Mouse (Mus musculus): ENCODE measurements at regions not wholly inside any gene's neighbourhood (a gene's known extent, or its start where the extent isn't known, plus 50 kb on each side); places are given as distances from the start of the nearest gene placed in this dataset.

DNA sequence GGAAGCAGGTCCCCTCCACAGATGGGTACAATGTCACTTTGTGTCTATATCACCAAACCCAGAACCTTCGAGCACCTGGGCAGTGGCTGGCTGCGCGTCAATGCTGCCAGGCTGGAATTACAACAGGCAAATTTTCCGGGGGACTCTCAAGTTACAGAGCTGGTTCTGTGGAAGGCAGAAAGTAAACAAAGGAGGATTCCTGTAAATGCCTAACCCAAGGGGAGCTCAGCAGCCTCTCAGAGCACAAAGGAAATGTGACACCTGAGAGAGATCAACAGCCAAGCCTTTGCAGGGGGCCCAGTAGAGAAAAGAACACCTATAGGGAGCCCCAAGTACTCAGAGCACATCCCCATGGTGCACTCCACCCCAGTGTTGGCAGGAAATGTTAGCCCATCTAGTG lies 70.7 kb downstream of the Setd4 start:
- no peak for DNase-seq (ENCODE audit: low read depth in 1 of 2, low spot score in 2 of 2)

DNA sequence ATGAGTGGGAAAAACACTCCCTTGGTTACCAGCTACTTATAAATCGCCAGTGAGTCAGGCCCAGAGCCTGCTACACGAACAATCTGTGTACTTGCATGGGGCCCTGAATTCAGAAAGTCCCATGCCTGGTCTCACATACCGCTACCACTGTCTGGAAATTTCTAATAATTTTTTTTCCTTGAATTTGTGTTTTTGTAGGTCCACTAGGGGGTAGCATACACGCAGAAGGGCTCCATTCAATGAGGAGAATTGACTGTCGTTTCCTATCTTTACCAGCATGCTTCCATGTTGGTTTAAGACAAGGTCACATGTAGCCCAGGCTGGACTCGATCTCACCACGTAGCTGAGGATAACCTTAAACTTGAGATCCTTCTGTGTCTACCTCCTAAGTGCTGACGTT lies 71.9 kb downstream of the Setd4 start:
- DNase-seq (ENCODE audit: low read depth in 1 of 2, low spot score in 2 of 2), result no peak

DNA sequence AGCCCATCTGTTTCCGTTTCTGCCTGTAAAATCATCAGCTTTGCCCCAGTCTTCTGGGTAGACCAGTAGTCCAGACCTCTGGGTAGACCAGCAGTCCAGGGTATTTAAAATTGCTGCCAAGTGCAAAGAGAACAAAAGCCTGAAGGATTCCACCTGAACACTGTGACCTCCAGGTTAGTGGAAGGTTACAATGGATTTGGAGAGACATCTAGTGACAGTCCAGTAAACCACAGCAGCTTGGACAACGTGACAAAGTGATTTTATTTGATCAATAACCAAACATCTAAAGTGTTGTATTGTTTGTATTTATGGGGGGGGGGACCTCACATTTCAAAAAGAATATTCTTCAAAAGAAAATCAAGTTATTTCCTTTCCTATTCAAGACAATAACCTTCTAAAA lies 81.4 kb downstream of the Setd4 start:
- DNase-seq (ENCODE audit: low read depth in 1 of 2, low spot score in 2 of 2), result no peak

DNA sequence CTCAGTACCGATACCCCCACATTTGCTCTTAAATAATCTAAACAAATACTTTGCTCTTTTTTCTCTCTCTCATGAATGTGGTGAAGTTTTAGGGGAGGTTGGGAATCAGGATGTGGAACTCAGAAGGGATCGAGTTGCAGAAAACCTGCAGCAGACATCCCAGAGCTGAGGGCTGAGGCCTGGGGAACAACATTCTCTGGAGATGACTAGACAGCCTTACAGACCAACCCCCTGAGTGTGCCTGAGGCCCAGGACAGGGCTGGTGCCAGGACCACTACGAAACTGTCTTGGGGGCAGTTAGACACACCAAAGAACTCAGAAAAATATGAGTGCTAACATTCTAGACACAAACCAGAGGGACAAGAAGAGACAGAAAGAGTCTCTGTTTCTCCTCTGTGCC lies 83.4 kb downstream of the Setd4 start:
- DNase-seq (ENCODE audit: low read depth in 1 of 2, low spot score in 2 of 2), result no peak

DNA sequence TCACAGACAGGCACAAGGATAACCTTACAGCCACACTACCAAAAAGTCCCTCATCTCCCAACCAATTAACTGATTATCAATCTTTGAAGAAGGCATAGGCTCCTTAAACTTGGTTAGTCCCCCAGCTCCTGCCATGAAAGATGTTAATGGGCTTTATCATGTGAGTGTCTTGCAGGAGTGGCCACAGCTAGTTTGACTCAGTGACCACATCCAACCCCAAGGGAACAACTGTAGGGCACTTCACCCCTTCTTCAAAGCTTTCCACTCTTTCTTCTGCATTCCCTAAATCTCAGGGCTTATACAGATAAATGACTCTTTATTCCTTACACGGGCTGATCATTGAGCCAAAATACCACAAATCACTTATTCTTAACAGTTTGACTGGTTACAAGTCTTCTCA lies 85.2 kb downstream of the Setd4 start:
- no peak for DNase-seq (ENCODE audit: low read depth in 1 of 2, low spot score in 2 of 2)

DNA sequence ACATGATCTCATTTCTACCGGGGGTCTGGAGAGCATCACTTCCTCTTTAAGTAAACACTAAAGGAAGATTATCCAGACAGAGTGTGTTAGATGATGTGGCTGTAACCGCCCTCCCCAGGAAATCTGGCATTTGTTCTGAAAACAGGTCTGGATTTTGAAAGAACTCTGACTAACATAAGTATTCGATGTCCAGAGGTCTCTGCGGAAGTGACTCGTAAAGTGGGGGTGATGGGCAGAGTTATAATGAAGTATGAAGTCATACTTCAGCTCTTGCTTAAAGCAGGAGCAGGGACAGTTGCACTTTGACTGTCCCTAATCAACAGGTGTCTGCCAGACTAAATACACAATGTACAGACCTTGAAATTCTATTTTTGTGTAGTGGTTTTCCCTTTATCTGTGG lies 87.1 kb downstream of the Setd4 start:
- no peak for DNase-seq (ENCODE audit: low read depth in 1 of 2, low spot score in 2 of 2)

DNA sequence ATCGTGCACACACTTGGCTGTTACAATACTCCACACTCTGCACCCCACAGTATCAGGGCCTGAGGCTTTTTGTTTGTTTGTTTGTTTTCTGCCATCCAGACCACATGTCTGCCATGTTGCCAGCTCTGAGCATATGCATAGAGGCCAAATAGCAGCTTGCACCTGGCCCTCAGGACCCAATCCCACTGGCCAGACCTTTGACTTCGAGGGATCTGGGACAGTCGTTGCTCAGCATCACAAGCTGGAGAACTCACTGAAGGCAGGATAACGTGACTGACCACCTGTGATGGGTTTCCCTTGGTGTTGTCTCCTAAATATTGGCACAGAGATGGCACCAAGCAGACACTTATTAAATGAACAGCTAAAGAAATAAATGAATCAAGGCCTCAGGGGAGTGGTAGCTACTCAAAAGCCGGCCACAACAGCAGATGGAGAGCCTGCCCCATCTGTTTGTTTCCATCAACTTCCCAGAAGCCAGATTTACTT lies 88.4 kb downstream of the Setd4 start:
- DNase-seq (ENCODE audit: low read depth in 1 of 2, low spot score in 2 of 2), result no peak

DNA sequence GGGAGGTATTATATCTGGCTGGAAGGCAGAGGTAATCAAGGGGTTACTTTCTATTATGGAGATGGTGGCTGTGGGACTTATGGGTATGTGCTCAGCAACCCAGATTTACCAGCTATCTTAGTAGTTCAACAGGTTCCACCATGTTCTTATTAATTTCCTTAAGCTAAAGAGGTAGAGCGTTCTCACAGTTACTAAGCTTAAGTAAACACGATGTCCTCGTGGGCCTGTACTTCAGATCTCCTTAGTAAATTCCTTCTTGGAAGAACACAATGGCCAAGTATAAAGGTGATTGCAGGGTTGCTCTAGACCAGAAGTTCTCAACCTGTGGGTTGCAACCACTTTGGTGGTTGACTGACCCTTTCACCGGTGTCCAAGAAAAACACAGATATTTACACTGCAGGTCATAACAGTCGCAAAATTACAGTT lies 90.2 kb downstream of the Setd4 start:
- no peak for DNase-seq (ENCODE audit: low read depth in 1 of 2, low spot score in 2 of 2)

DNA sequence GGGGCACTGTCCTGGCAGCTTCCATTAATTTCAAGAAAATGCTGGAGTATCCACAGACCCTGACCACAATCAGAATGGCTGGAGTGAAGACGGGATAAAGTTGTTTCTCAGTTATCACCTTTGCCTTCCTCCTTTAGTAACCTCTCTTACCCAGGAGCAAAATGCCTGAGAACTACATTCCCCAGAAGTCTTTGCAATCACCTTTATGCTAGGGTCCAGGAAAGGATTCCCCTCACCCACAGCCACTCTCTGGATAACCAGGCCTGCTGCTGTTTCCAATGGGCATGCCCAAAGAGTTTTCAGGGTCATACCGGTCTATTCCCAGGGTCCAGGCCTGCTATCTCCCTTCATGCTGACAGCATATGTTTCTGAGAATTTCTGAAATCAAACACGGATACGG lies 91.9 kb downstream of the Setd4 start:
- no peak for DNase-seq (ENCODE audit: low read depth in 1 of 2, low spot score in 2 of 2)

DNA sequence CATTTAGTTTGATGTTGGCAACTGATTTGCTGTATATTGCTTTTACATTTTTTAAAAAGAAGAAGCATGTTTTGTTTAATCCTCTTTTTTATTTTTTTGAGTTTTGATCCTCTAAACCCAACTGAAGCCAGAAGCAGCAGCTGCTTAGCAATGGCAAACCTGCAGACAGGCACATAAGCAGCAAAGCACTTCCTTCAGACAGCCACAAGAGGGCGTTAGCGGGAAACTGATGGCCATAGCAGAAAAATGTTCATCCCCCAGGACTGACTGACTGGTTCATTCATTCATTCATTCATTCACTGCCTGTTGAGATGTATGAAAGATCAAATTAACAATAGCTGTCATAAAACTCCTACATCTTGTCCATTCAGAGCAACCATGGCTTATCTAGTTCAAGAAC lies 92.3 kb downstream of the Setd4 start:
- no peak for DNase-seq (ENCODE audit: low read depth in 1 of 2, low spot score in 2 of 2)

DNA sequence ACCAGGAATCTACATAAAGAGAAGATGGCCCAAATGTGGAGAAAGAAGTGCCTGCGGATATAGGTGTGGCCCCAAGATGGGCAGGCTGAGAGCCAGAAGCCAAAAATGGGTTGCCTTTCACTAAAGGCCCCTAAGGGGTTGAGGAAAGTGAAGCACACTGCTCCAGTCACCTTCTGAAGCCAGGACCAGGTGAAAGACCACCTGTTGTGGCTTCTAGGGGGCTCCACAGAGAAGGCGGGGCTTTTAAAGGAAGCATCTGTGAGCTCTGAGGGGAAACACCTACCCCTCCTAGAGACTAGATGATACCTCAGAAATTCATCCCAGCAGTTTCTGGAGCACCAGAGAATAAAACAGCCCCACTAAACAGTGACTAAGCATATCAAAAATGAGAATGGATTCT lies 105.1 kb downstream of the Setd4 start:
- DNase-seq (ENCODE audit: low read depth in 1 of 2, low spot score in 2 of 2), result no peak

DNA sequence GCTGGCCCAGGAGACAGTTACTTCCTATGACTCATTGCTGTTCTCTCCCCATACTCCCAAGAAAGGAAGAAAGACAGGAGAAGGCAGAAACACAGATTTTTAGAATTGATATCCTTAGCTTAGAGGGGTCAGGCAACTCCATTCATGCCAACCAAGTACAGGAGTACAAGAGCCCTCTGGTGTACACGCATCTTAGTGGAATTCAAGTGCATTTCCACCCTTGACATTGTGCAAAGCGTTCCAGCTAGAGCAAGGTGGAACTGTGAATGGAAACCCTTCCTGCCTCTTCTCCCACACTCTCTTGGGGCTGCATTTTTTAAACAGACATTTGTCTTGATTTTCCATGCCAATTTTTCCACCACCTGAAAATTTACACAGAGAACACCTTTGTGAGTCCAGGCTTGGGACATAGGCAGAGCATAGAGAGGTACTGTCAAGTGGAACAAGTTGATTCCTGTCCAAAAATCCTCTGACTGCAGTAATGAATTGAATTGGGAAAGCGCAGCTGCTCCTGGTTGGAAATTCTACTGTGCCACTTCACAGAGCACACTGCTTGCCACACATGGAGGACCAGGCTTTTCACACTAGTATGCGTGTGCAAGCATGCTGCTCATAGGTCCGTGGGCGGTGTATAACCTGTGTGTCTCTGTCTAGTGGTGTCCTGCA lies 110.4 kb downstream of the Setd4 start:
- no peak for DNase-seq (ENCODE audit: low read depth in 1 of 2, low spot score in 2 of 2)

DNA sequence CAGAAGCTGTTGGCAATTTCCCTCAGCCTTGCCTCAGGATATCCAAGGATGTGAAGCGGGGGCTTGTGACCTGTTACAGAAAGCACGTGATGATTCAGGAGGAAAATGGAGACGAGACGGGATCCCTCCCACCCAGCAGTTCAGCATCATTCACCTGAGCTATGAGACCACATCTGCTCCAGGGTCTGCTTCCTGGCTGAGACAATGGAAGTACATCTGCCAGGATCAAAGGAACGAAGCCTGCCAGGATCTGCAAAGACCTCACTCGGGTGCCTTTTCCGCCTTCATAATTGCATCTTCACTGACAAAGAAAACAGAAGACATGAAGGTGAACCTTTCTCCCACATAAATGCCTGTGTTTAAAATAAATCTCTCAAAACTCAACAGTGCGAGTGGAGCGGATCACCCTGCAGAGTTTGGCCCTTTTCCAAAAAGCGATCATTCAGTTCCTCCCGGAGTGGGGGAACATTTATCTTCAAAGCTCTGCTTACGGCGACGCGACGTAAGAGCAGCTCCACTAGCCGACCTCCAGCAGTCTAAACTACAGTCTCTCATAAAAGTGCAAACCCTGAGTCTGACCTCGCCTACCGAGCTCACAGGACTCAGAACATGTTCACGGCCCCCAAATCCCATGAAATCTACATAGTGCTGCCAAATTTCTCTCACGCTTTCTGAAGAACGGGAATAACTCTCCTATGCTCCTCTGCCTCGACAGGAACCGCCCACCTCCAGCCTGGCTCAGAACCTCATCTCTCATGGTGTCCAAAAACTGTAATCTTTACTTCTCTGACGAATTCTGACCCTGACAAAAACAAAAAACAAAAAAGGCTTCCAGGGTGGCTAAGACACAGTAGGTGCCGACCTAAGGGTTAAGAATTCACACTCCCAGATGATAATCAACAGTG lies 117.0 kb downstream of the Setd4 start:
- no peak for DNase-seq (ENCODE audit: low read depth in 1 of 2, low spot score in 2 of 2)

DNA sequence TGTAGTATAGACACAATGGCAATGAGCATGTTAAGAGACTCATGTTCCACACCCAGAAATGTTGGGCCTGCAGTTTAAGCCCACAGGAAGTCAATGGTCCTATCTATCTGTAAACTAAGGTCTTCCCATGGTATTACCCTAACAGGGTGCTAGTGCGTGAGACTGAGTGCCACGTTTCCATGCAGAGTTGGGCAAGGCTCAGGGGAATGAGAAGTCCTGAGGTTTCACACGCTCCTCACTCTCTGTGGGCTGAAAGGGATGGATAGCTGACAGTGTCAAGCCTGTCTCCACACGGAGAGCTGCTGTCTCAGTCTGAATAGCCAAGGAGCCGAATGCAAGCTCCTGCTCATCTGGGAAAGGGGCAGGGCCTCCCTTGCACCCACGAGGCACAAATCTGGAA lies 133.9 kb downstream of the Setd4 start:
- no peak for DNase-seq (ENCODE audit: low read depth in 1 of 2, low spot score in 2 of 2)

DNA sequence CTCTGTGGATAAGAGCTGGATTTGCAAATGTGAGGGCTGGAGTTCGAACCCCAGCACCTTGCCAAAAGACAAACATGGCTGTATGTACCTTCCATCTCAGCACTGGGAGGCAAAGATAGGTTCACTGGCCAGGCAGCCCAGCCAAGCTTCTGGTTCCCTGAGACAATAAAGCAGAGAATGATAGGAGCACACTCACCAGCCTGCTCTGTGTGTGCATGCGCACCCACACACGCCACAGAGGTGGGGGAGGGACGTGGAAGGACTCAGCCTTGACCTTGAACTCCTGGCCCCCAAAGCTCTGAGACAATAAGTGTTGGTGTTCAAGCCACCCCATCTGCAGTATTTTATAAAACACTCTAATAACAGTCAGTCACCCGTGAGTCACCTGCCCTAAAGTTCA lies 138.1 kb downstream of the Setd4 start:
- no peak for DNase-seq (ENCODE audit: low read depth in 1 of 2, low spot score in 2 of 2)

DNA sequence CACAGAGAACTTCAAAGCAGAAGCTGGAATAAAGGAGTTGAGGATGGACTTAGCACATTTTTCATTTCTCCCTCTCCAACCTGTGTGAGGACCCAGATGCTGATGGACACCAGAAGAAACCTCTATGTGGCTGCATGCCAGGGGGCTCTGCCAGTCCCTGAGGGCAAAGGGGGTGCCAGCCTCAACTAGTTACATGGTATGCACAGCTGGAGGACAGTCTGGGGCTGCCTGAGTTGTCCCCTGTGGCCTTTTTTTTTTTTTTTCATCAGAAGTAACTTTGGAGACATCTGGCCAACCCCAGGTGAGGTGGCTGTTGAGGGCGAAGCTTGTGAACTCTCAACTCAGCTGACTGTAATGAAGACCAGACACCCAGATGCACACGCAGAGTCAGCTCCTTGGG lies 139.0 kb downstream of the Setd4 start:
- no peak for DNase-seq (ENCODE audit: low read depth in 1 of 2, low spot score in 2 of 2)

DNA sequence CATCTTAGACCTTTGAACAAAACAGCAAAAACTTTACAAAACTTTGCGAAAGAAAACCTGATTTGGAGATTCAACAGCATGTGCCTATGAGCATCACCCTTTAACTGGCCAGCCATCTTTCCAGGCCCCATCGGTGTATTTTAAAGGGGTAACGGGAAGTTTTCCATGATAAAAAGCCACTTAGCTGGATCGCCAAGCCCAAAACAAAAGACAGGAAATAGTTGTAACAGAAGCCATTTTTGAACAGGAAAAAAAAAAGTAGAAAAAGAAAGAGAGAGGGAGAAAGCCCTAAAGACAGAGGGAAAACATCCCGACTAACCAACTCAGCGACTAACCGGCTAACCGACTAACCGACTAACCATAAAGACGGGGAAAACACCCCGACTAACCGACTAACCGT lies 140.5 kb downstream of the Setd4 start:
- no peak for DNase-seq (ENCODE audit: low read depth in 1 of 2, low spot score in 2 of 2)

DNA sequence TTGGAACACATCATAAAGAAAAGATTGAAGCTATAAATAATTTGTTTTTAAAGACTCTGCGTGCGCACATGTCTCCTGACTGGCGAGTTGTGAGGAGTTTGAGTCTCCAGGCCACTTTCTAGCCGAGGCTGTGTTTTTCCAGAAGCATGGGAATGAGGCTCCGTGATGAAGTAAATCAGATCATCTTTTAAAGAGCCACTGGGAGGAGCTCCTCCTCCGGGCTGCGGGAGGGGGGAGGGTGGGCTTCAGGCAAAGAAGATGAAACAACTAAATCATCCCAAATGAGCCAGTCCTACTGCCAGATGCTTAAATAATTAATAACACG lies 141.6 kb downstream of the Setd4 start:
- DNase-seq (ENCODE audit: low read depth in 1 of 2, low spot score in 2 of 2), result no peak

DNA sequence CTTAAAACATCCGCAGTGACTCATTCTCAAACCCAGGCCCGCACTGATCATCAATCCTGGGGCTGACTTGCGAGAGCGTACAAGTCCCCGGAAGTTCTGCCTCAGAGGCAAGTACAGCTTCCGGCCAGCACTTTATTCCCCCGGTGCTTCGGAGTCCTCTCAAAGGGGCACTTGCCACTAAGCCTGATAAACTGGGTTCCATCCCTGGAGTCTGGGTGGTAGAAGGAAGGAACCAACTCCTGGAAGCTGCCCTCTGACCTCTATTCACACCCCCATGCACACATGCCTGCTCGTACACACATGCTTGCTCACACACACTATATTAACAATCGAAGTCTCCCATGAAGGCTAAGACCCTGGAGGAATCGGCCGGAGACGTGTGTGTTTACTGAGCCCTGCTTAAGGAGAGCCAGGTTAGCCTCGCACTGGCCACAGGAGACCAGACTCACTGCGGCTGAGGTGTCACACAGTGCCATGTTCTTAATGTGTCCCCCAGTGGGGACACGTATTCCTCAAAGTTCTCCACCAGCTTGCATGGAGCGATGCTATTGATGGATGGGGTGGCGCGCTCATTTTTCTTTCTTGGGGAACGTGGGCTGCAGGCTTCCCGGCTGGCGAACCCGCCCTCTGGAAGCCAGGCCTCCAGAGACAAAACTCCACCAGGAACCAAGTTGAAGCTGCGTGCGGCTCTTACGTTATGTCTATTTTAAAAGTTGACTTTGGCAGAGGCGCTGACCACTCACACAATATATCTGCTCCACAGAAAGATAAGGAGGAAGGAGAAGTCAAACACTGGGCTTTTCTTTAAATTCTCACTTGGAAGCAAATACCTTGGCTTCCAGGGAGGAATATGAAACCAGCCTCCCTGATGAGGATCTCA lies 142.2 kb downstream of the Setd4 start:
- no peak for DNase-seq (ENCODE audit: low read depth in 1 of 2, low spot score in 2 of 2)

DNA sequence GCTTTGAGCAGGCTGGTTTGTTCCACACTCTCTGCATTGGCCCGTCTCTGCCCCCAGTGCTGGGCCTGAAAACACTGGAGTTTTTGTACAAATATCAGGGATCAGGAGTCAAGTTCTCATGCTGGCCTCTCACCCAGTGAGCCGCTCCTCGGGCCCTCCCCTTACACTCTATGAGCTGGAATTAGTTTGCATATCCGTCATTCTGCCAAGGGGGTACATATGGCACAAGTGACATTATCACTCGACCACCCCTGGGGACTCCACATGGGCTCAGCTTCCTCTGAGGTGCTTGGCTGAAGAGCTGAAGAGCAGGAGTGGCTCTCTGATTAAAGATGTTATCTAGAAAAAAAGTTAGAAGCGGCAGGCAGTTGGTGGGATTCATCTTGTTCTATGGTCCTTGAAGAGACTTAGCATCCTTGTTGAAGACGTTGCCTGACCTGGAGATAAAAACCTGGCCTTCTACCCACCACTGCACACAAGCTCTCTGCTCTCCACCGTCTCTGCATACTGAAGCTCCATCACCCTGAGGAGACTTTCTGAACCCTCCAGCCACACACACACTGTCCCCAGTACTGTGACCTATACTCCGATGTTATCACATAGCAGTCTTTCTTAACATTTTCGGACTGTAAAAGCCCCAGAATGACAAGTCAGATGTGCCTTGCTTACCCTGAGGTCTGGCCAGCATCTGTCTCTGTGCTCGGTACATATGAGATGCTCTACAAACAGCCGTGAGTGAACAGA lies 144.2 kb downstream of the Setd4 start:
- DNase-seq (ENCODE audit: low read depth in 1 of 2, low spot score in 2 of 2), result no peak

Measured in monocyte, adult 2 months (primary cell).